Mouse (Mus musculus) kidney, postnatal 4 days (tissue): ENCODE measurements around the gene Sulf2.

Source experiments
- DNase-seq, 2 experiments: peaks; one replicate each; pipeline ENCODE4 v3.0.0; 2021; ENCODE audit warnings: mixed read lengths in 2 of 2

The Sulf2 gene

DNA sequence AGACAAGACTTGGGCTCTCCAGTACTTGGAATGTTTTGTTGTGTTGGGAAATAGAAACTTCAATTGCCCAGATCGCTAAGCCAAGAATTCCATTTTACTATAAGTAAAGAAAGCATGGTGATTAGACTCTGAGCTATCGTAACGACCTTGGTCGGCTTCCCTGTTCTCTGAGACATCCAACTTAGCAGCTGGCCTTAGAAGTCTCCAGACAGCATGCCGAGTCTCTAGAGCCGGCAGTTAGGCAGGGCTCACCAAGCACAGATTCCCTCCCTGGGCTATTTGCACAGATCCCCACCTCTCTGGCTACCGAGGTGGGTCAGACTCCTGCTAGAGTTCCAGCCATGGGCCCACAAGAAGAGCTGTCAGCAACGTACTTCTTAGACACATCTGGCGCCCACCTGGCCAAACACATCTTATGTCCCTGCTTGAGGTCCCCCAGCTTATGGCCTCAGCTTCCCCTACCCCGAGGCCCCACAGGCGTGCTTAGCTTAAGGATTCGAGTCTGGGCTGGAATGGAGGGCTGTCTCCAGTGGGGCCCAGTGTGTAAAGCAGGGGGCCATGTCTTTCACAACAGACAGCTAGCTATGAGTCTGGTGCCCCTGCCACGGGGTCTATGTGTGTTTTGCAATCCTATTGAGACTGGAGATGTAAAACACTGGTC lies 6.7 kb downstream of the Sulf2 start:
- peak in 1 of 2 experiments; percentile 47 for DNase-seq

DNA sequence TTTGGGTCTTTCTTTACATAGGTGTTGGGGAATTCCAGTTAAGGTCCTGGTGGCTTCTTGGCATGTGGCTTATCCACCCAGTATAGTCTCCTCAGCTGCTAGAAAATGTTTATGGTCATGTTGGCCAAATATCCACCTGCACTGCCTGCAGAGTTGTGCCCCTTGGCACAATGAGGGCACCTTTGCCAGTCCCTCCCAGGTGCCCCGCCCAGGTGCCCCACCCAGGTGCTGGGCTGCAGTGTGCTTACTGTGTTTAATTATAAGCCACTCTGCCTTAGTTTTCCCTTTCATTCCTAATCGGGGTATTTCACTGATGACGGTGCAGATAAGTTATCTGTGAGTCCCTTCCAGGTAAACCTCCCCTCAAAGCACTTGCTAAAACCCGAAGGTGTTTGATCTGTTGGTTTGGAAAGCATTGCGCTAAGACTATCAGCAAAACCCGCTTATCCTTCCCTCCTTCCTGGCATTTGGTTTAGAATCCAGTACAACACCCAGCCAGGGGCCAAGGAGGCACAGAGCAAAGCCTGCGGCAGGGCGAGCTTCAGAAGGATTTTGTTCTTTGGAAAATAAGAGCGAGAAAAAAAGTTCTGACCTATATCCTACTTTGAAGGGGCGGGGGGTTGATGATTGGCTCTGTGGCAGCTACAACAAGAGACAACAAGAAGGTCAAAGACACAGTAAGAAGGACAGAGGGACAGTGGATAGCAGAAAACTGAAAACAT lies 7.4 kb downstream of the Sulf2 start:
- no peak for DNase-seq

DNA sequence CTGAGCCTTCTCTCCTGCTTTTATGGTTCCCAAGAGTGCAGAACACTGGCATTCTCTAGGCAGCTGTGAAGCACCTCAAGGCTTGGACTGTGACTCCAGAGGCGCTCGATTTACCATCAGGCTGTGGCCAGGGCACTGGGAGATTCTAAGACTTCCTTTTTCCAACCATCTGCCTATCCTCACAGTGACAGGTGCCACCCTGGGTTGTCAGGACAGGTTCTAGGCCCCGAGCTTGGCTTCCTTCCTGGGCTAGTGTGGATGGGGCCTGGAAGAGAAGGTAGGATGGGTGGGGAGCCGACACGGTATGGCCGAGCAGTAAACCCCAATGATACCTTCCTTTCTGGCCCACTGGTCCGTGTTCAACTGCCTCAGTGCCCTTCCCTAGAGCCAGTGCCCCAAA lies 9.0 kb downstream of the Sulf2 start:
- DNase-seq, result no peak

- peak; percentile 46 to 66 for DNase-seq
Measured at GRCm38 (mm10) chr2:166145031-166145430, 10.4 kb downstream of the Sulf2 start.

DNA sequence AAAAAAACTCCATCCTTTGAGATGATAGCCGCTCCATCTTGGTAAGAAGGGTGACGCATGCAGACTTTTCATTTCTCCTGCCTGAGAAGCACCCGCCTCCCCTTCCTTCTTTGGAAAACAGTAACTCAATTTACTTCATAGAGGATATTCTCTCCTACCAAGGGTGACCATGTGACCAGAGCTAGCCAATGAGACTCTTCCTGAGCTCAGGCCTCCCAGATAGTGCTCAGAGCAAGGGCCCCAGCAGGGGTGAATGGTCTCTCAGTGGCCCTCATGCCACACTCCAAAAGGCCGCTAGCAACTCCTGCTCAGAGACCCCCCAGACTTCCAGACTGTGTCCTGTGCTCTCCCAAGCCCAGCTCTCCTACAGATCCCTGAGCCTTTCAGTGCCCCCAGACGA lies 11.6 kb downstream of the Sulf2 start:
- peak in 1 of 2 experiments; percentile 55 for DNase-seq

DNA sequence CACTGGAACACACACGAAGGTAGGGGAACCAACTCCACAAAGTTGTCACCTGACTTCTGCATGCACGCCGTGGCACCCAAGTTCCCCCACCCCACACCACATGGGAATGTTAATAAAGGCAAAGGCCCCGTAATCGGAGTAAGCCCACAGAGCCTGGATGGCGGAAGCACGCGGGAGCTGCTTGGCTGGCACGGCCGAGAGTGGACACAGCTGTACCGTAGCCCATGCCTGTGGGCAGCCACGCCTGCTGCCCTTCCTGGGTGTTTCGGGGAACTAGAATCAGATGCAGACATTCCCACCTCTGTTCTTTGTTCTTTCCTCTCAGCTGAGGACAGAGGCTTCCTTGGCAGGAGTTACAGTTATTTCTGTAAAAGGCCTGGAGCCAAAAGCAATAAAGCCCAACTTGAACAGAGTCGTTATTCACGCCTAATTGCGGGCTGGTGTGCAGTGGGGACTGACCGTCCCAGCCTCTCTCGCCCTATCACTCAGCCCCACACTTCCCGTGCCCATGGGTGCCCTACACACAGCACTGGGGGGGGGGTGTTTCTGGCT lies 12.8 kb downstream of the Sulf2 start:
- DNase-seq, result peak; percentile 59 to 73

DNA sequence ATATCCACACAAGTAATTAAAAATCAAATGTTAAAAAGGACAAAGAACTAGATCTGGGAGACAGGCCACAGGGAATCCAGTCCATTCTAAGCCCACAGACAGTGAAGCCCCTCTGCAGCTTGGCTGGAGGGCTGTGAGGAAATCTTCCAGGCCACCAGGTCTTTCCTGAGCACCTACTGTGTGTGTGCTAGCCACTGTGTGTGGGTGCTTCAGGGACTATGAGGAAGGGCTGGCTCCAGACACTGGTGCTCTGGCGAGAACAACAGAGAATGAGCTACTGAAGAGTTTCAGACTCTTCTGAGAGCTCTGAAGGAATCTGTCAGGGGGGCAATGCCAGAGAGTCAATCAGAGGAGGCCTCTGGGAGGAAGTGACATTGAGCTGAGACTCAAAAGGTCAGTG lies 13.6 kb downstream of the Sulf2 start:
- DNase-seq, result no peak

DNA sequence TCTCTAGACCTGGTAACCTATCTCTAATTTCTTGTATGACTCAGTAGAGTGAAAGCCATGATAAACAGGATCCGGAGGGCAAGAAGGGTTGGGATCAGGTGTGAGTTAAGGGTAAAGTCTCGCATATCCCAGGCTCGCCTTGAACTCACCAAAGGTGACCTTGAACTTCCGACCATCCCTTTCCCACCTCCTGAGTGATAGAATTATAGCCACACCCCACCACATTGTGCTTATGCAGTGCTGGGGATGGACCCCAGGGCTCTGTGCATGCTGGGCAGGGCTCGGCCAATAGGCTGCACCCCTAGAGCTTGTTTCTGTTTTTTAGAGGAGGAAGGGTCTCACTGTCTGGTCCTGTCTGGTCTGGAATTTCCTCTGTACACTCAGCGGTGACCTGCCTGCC lies 14.4 kb downstream of the Sulf2 start:
- no peak for DNase-seq

- DNase-seq, result peak; percentile 77 to 81
Measured at GRCm38 (mm10) chr2:166140427-166140826, 15.0 kb downstream of the Sulf2 start.

DNA sequence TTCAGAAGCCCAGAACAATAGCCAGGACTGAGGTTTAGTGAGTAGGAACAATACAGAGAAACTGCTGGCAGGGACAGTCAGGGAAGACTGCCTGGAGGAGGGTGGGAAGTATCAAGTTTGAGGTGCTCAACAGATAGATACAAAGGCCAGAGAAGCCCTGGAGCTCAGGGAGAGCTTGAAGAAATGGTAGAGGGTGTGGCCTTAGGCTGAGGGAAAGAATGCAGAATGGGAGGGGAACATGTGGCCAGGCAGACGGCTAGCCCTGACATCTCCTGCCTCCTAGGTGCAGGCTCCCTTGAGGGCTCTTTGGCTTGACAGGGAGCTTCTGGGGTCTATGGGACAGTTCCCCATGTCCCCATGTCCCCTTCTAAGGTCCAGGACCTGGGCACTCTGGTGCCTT lies 17.2 kb downstream of the Sulf2 start:
- DNase-seq, result no peak

- no peak for DNase-seq
Measured at GRCm38 (mm10) chr2:166137467-166137866, 18.0 kb downstream of the Sulf2 start.

- DNase-seq, result peak in 1 of 2 experiments; percentile 29
Measured at GRCm38 (mm10) chr2:166135711-166136485, 19.6 kb downstream of the Sulf2 start.

GRCm38 (mm10) chr2:166128756-166129155 lies 26.7 kb downstream of the Sulf2 start:
- DNase-seq, result no peak

GRCm38 (mm10) chr2:166128032-166128431 lies 27.4 kb downstream of the Sulf2 start:
- DNase-seq, result no peak

DNA sequence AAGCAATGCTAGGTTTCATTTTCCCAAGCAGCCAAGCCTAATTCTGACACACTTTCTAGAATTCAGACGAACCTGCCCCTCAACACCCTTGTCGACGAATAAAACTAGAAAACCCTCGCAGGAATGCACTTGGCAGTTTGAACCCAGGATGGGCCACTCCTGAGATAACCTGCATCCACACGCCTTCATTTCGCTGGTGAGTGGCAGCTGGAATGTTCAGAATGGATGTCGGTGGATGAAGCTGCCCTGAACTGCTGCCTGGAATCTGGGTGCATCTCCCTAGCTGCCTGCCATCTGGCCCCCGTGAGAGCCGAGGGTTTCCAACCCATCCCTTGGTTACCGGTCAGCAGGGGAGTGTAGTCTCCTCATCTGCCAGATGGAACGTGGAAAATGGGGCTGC lies 29.1 kb downstream of the Sulf2 start:
- no peak for DNase-seq

- peak in 1 of 2 experiments; percentile 40 for DNase-seq
Measured at GRCm38 (mm10) chr2:166125492-166126252, 29.8 kb downstream of the Sulf2 start.

- DNase-seq, result no peak
Measured at GRCm38 (mm10) chr2:166125033-166125432, 30.4 kb downstream of the Sulf2 start.

DNA sequence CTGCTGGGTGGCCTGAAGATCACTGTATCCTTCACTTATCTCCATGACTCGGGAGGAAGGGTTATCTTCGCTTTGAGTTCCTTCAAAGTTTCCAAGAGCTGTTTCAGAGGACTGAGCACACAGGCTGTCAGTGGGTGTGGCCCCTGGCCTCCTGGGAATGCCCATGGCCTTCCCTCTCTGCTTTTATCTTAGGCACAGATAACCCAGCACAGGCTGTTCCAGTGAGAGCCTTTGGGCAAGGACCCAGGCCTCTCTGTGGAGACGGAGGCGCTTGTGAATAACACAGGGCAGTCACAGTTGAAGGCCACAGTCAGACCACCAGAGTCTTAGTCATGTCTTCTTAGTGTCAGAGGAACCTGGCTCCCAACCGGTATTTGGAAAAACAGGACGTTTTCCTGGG lies 32.7 kb downstream of the Sulf2 start:
- no peak for DNase-seq

- no peak for DNase-seq
Measured at GRCm38 (mm10) chr2:166121681-166122355, 33.6 kb downstream of the Sulf2 start.

- DNase-seq, result peak in 1 of 2 experiments; percentile 38
Measured at GRCm38 (mm10) chr2:166119992-166120391, 35.5 kb downstream of the Sulf2 start.

- no peak for DNase-seq
Measured at GRCm38 (mm10) chr2:166116704-166117103, 38.8 kb downstream of the Sulf2 start.

DNA sequence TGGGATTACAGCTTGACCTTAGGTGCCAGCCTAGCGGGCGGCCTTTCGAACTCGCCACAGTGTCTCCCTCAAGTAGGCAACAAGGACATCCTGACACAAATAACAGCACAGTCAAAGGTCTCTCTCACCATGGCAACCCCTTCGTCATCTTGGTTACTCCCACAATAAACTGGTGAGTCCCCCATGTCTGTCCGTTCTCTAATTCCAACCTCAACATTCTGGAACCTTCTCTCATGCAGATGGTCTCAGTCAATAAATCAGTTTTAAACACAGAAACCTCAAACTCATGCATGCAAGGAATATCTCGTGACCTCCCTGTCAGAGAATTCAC lies 39.2 kb downstream of the Sulf2 start:
- no peak for DNase-seq
